Mouse (Mus musculus) G1E (cell line): Measurements from ENCODE around the gene Atp2c2.

Source experiments
- CTCF ChIP-seq: IDR thresholded peaks from 2 replicates; pipeline ENCODE4 v1.5.1; 2012; ENCODE audit warnings: low read depth, low read length, inconsistent platforms, mixed read lengths
- GATA1 ChIP-seq: IDR thresholded peaks from 2 replicates; pipeline ENCODE4 v1.6.1; 2012; ENCODE audit warnings: borderline replicate concordance, low read length, inconsistent platforms, mixed read lengths
- GATA2 ChIP-seq: IDR thresholded peaks from 2 replicates; pipeline ENCODE4 v1.6.1; 2012; ENCODE audit warnings: low read depth, low read length, inconsistent platforms, borderline replicate concordance
- TAL1 ChIP-seq: conservative IDR thresholded peaks from 2 replicates; pipeline ENCODE4 v1.6.1; 2012; ENCODE audit warnings: low read depth, low read length, inconsistent platforms, mixed read lengths

GRCm38 (mm10) chr8:119668447-119668846 lies 31.4 kb upstream of the Atp2c2 start:
- TF ChIP-seq CTCF (no peak), TAL1 (no peak), GATA2 (no peak), GATA1 (no peak)
